Mouse (Mus musculus): ENCODE measurements around the gene Zfhx3. TPM values are rescaled to one million over a fixed set of nuclear protein-coding genes. Genes with fewer than 3 reads are reported as not detected.

Gene Zfhx3
- polyA plus RNA-seq, 1 experiment from 2014 or later, result 34.7 TPM

DNA sequence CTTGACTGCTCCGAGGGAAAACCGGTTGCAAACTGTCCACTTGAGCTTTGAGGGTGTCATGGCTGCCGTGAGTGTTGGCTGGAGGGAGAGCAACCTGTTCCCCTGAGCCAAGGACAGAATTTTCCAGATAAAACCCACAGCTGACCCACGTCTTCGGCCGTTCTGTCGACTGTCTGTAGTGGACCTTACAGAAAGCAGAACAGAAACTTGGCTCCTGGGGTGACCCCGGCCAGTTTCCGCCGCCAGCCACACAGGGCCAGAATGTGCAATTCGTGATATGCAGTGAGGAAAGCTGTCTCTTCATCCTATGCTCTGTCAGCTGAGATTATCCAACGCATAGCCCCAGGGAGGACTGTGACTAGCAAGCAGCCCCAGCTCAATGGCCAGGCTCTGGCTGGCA is 968.4 kb downstream of the Zfhx3 start:
- no peak for DNase-seq (ENCODE audit: low spot score)
- no peak overlapping the region for H3K4me3 ChIP-seq (replicated peaks; ENCODE audit: low read length)
- 78% methylated on average over 12 of the region's 12 CpGs for WGBS
- no peak overlapping the region for H3K4me2 ChIP-seq (replicated peaks)
- H3K36me3 ChIP-seq (replicated peaks; ENCODE audit: control insufficient read depth, insufficient read depth), result no peaks in the 10 kb centered on the region
- peaks cover 32% of the 10 kb centered on the region for H3K4me1 ChIP-seq (replicated peaks; ENCODE audit: control insufficient read depth, insufficient read depth, low read length)
- no peaks in the 10 kb centered on the region for H3K9me3 ChIP-seq (ENCODE audit: control insufficient read depth, low read length)
- peak overlapping the region; percentile 34; the same call in 1 of the 2 replicates for H3K9ac ChIP-seq
- H3K27me3 ChIP-seq (ENCODE audit: control insufficient read depth, insufficient read depth, low read length), result no peaks in the 10 kb centered on the region
- peak overlapping the region; percentile 70 for H3K27ac ChIP-seq
- ATAC-seq (ENCODE audit: low FRiP score), result no peak

DNA sequence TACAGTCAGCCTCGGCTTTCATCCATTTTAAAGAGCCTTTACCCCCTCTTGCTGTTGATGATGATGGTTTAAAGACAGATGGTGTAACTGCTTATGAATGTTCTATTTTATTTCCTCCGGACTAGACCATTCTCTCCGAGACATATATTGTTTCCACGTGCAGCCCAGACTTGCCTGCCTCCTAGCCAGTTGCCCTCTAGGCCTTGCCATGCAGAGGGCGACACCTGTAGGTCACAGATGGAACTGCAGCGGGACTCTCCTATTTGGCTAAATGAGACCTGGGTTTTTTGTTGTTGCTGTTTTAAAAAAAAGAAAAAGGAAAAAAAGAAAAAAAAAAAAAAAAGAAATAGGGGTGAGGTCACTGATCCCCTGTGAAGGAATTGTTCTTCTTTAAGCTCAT is 969.1 kb downstream of the Zfhx3 start:
- H3K9me3 ChIP-seq (ENCODE audit: control insufficient read depth, low read length), result no peaks in the 10 kb centered on the region
- ATAC-seq (ENCODE audit: low FRiP score) (no peak), DNase-seq (ENCODE audit: low spot score) (peak; percentile 92)
- H3K36me3 ChIP-seq (replicated peaks; ENCODE audit: control insufficient read depth, insufficient read depth), result peaks cover 1% of the 10 kb centered on the region; the same call in 1 of the 2 replicates
- no peak overlapping the region for H3K4me2 ChIP-seq (replicated peaks)
- H3K27ac ChIP-seq, result no peak overlapping the region
- WGBS, result 7% methylated on average over 6 of the region's 6 CpGs
- no peaks in the 10 kb centered on the region for H3K27me3 ChIP-seq (ENCODE audit: control insufficient read depth, insufficient read depth, low read length)
- no peak overlapping the region for H3K9ac ChIP-seq
- no peak overlapping the region for H3K4me3 ChIP-seq (replicated peaks; ENCODE audit: low read length)
- peaks cover 32% of the 10 kb centered on the region for H3K4me1 ChIP-seq (replicated peaks; ENCODE audit: control insufficient read depth, insufficient read depth, low read length)

DNA sequence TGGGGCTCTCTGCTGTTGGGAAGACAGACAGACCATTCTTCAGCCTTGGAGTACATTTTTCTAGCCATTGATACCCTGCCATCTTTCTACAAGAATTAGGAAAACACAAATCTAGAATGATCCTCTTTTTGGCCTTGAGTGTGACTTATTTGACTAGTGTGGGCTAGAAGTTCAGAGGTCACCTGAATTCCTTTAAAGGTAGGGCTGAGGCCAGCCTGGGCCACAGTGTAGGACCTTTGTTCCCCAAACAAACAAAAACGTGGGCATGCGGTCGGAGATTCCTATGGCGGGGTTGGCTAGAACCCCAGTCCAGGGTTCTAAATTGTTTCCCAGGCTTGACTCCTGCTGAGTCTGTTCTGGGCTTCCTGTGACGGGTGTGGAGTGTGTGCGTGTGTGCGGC is 970.6 kb downstream of the Zfhx3 start:
- Histone ChIP-seq H3K9ac (no peak overlapping the region), H3K36me3 (replicated peaks; ENCODE audit: control insufficient read depth, insufficient read depth) (peaks cover 5% of the 10 kb centered on the region; the same call in 1 of the 2 replicates), H3K9me3 (ENCODE audit: control insufficient read depth, low read length) (no peaks in the 10 kb centered on the region), H3K4me1 (replicated peaks; ENCODE audit: control insufficient read depth, insufficient read depth, low read length) (peaks cover 23% of the 10 kb centered on the region), H3K4me3 (replicated peaks; ENCODE audit: low read length) (no peak overlapping the region), H3K27me3 (ENCODE audit: control insufficient read depth, insufficient read depth, low read length) (no peaks in the 10 kb centered on the region), H3K27ac (no peak overlapping the region), H3K4me2 (replicated peaks) (no peak overlapping the region)
- DNase-seq (ENCODE audit: low spot score), result no peak
- ATAC-seq (ENCODE audit: low FRiP score), result no peak
- WGBS, result 85% methylated on average over 7 of the region's 7 CpGs

DNA sequence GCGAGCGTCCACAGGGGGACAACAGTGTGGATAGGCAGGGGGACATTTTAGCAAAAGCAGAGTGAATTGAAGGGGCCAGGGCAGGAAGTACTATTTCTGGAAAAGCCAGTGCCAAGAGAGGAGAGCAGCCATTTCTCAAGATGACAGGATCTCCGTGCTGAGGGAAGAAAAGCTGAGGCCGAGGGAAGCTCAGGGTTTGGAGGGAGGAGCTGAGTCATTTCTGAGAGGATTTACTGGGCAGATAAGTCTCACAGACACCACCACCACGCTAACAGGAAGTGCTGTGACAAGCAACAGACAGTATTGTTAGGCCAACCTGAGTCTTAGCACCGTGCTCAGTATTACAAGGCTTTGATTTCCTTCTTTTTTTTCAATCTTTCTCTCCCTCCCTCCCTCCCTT is 973.0 kb downstream of the Zfhx3 start:
- Histone ChIP-seq H3K4me3 (replicated peaks; ENCODE audit: low read length) (no peak overlapping the region), H3K9me3 (ENCODE audit: control insufficient read depth, low read length) (no peaks in the 10 kb centered on the region), H3K4me2 (replicated peaks) (no peak overlapping the region), H3K36me3 (replicated peaks; ENCODE audit: control insufficient read depth, insufficient read depth) (peaks cover 5% of the 10 kb centered on the region; the same call in 1 of the 2 replicates), H3K27me3 (ENCODE audit: control insufficient read depth, insufficient read depth, low read length) (no peaks in the 10 kb centered on the region; the same call in 1 of the 2 replicates), H3K9ac (no peak overlapping the region), H3K27ac (peak overlapping the region; percentile 41; the same call in 1 of the 2 replicates), H3K4me1 (replicated peaks; ENCODE audit: control insufficient read depth, insufficient read depth, low read length) (peaks cover 8% of the 10 kb centered on the region; the same call in 1 of the 2 replicates)
- ATAC-seq (ENCODE audit: low FRiP score) (no peak), DNase-seq (ENCODE audit: low spot score) (no peak)
- WGBS, result 54% methylated on average over 6 of the region's 6 CpGs

DNA sequence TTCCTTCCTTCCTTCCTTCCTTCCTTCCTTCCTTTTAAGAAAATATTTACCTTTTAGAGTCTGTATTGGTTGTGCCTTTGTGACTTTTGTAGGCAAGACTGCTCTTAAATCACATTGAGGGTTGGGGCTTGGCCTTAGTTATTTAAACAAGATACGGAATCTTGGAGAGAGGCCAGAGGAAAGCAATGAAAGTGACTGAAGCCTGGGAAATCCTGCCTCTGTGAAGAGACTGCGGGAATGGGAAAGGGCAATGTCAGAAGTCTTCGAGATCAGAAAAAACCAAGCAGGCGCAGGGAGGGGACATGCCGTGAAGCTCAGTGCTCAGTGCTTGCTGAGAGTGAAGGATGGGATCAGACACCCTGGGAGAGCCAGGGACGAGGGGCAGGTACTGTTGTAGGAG is 973.4 kb downstream of the Zfhx3 start:
- ATAC-seq (ENCODE audit: low FRiP score), result no peak
- no peak for DNase-seq (ENCODE audit: low spot score)
- Histone ChIP-seq H3K9me3 (ENCODE audit: control insufficient read depth, low read length) (no peaks in the 10 kb centered on the region), H3K4me2 (replicated peaks) (no peak overlapping the region), H3K27me3 (ENCODE audit: control insufficient read depth, insufficient read depth, low read length) (no peaks in the 10 kb centered on the region; the same call in 1 of the 2 replicates), H3K27ac (no peak overlapping the region), H3K36me3 (replicated peaks; ENCODE audit: control insufficient read depth, insufficient read depth) (peaks cover 5% of the 10 kb centered on the region; the same call in 1 of the 2 replicates), H3K4me1 (replicated peaks; ENCODE audit: control insufficient read depth, insufficient read depth, low read length) (peaks cover 3% of the 10 kb centered on the region; the same call in 1 of the 2 replicates), H3K4me3 (replicated peaks; ENCODE audit: low read length) (no peak overlapping the region), H3K9ac (no peak overlapping the region)
- 66% methylated on average over 6 of the region's 6 CpGs for WGBS

DNA sequence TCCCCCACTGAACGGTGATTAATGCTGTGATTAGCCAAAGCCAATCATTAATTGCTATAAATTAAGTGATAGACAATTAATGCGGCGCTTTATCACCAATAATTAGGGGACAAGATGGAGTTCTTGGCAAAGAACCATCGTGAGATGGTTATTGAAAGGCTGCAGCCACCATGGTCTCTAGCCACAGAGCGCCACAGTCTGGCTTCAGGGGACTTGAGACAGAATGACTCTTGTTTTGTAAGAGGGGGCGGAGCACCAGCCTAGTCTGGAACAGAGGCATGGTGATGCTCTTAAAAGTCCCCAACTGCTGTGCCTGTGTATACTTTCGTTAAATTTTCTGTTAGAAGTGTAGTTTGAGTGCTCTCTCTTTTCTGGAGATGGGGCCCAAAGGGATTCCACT is 977.7 kb downstream of the Zfhx3 start:
- no peak overlapping the region for H3K27ac ChIP-seq
- WGBS, result 76% methylated on average over 7 of the region's 7 CpGs
- H3K9me3 ChIP-seq (ENCODE audit: control insufficient read depth, low read length), result no peaks in the 10 kb centered on the region
- no peak overlapping the region for H3K9ac ChIP-seq
- H3K36me3 ChIP-seq (replicated peaks; ENCODE audit: control insufficient read depth, insufficient read depth), result peaks cover 5% of the 10 kb centered on the region; the same call in 1 of the 2 replicates
- H3K4me1 ChIP-seq (replicated peaks; ENCODE audit: control insufficient read depth, insufficient read depth, low read length), result no peaks in the 10 kb centered on the region
- H3K27me3 ChIP-seq (ENCODE audit: control insufficient read depth, insufficient read depth, low read length), result no peaks in the 10 kb centered on the region; the same call in 1 of the 2 replicates
- H3K4me2 ChIP-seq (replicated peaks), result no peak overlapping the region
- ATAC-seq (ENCODE audit: low FRiP score) (no peak), DNase-seq (ENCODE audit: low spot score) (no peak)
- H3K4me3 ChIP-seq (replicated peaks; ENCODE audit: low read length), result no peak overlapping the region

DNA sequence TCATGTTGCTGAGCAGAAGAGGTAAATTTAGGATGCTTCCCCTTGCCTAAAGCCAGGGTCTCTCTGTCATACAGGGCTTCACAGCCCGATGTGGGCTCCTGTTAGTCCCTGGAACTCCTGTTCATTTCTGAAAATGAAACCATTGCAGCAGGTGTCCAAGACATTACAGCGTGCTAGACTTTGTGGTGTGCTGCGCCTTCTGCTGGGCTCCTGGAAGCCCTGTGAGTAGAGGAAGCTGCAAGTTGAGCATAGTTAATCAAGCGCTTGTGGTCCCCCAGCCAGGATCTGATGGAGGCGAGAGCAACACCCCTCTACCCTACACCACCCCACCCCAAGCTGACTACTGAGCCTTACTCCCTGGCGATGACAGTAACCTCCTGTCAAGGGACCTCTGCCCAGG is 980.7 kb downstream of the Zfhx3 start:
- Histone ChIP-seq H3K4me1 (replicated peaks; ENCODE audit: control insufficient read depth, insufficient read depth, low read length) (no peaks in the 10 kb centered on the region), H3K27ac (no peak overlapping the region), H3K36me3 (replicated peaks; ENCODE audit: control insufficient read depth, insufficient read depth) (no peaks in the 10 kb centered on the region), H3K4me2 (replicated peaks) (no peak overlapping the region), H3K27me3 (ENCODE audit: control insufficient read depth, insufficient read depth, low read length) (no peaks in the 10 kb centered on the region; the same call in 1 of the 2 replicates), H3K9me3 (ENCODE audit: control insufficient read depth, low read length) (no peaks in the 10 kb centered on the region), H3K4me3 (replicated peaks; ENCODE audit: low read length) (no peak overlapping the region), H3K9ac (no peak overlapping the region)
- no peak for ATAC-seq (ENCODE audit: low FRiP score)
- DNase-seq (ENCODE audit: low spot score), result no peak
- WGBS, result 91% methylated on average over 6 of the region's 6 CpGs

DNA sequence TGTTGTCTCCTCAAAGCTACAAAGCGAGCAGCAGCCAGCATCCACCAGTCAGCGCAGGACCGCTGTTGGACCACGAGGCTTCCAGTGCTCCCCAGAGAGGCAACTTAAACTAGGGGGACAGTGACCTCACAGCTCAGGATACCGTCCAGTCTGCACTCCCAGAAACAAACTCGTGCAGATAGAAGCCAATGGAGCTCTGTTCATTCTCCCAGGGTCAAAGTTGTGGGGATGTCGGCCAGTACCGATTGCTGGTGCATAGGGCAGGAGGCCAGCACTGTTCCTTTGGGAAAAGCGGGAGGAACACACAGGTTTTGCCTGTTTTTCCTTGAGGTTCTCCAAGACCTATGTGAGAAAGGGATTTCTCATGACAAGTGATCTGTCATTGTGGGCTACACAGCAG is 982.1 kb downstream of the Zfhx3 start:
- Histone ChIP-seq H3K9me3 (ENCODE audit: control insufficient read depth, low read length) (no peaks in the 10 kb centered on the region), H3K4me2 (replicated peaks) (no peak overlapping the region), H3K27ac (no peak overlapping the region), H3K9ac (no peak overlapping the region), H3K36me3 (replicated peaks; ENCODE audit: control insufficient read depth, insufficient read depth) (no peaks in the 10 kb centered on the region), H3K4me1 (replicated peaks; ENCODE audit: control insufficient read depth, insufficient read depth, low read length) (no peaks in the 10 kb centered on the region), H3K4me3 (replicated peaks; ENCODE audit: low read length) (no peak overlapping the region), H3K27me3 (ENCODE audit: control insufficient read depth, insufficient read depth, low read length) (no peaks in the 10 kb centered on the region)
- 90% methylated on average over 9 of the region's 9 CpGs for WGBS
- ATAC-seq (ENCODE audit: low FRiP score) (no peak), DNase-seq (ENCODE audit: low spot score) (no peak)

DNA sequence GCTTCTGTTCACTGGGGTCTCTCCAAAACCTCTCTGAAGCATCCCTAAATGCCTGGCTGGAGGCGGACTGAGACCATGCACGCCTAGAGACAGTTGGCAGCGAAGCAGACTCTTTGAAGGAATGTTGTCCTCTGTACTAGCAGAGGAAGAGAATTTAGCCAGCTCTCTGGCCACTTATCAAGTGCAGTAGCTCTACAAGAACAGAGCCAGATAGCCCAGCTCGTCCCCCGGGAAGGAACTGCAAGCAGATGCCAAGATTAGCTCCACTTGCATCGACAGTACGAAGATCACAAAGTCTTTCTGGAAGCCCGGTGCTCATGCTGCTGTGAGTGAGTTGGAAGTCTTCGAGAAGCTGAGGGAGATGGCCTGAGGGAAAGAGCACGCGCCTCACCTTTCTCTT is 983.7 kb downstream of the Zfhx3 start:
- ATAC-seq (ENCODE audit: low FRiP score), result no peak
- Histone ChIP-seq H3K27me3 (ENCODE audit: control insufficient read depth, insufficient read depth, low read length) (no peaks in the 10 kb centered on the region), H3K9ac (no peak overlapping the region), H3K4me2 (replicated peaks) (no peak overlapping the region), H3K9me3 (ENCODE audit: control insufficient read depth, low read length) (no peaks in the 10 kb centered on the region), H3K4me1 (replicated peaks; ENCODE audit: control insufficient read depth, insufficient read depth, low read length) (no peaks in the 10 kb centered on the region), H3K36me3 (replicated peaks; ENCODE audit: control insufficient read depth, insufficient read depth) (no peaks in the 10 kb centered on the region), H3K27ac (no peak overlapping the region), H3K4me3 (replicated peaks; ENCODE audit: low read length) (no peak overlapping the region)
- WGBS, result 88% methylated on average over 11 of the region's 11 CpGs
- DNase-seq (ENCODE audit: low spot score), result no peak

DNA sequence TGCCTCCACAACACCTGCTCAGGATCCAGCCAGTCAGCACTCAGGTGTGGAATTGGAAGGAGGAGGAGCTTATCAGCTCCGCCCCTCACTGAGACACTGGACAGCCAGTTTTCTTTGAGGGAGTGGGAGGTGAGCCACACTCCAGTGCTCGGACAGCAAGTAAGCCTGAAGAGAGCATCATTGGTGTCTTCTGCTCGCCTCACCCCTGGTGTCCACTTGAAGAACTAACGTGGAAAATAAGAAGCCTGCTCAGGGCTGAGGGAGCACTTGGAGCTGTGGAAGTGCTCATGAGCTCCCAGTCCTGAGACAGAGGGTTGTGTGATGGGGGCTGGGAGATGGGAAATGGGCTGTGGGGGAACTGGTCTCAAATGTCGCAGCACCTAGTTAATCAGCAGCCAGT is 988.2 kb downstream of the Zfhx3 start:
- no peaks in the 10 kb centered on the region for H3K27me3 ChIP-seq (ENCODE audit: control insufficient read depth, insufficient read depth, low read length)
- H3K36me3 ChIP-seq (replicated peaks; ENCODE audit: control insufficient read depth, insufficient read depth), result peaks cover 16% of the 10 kb centered on the region

More for the DNA sequence above, 988.2 kb downstream of the Zfhx3 start:
- H3K9ac ChIP-seq, result no peak overlapping the region
- no peak overlapping the region for H3K4me3 ChIP-seq (replicated peaks; ENCODE audit: low read length)
- 70% methylated on average over 5 of the region's 5 CpGs for WGBS
- ATAC-seq (ENCODE audit: low FRiP score) (no peak), DNase-seq (ENCODE audit: low spot score) (no peak)
- H3K27ac ChIP-seq, result no peak overlapping the region
- H3K9me3 ChIP-seq (ENCODE audit: control insufficient read depth, low read length), result no peaks in the 10 kb centered on the region
- H3K4me1 ChIP-seq (replicated peaks; ENCODE audit: control insufficient read depth, insufficient read depth, low read length), result no peaks in the 10 kb centered on the region; the same call in 1 of the 2 replicates
- H3K4me2 ChIP-seq (replicated peaks), result no peak overlapping the region

Measured in hindbrain, embryonic 14.5 days (tissue).